Mouse (Mus musculus): Measurements from ENCODE around the gene Lum.
A peak's percentile ranks its signal among the peaks of the same experiment; 100 is the strongest.

Lum gene

DNA sequence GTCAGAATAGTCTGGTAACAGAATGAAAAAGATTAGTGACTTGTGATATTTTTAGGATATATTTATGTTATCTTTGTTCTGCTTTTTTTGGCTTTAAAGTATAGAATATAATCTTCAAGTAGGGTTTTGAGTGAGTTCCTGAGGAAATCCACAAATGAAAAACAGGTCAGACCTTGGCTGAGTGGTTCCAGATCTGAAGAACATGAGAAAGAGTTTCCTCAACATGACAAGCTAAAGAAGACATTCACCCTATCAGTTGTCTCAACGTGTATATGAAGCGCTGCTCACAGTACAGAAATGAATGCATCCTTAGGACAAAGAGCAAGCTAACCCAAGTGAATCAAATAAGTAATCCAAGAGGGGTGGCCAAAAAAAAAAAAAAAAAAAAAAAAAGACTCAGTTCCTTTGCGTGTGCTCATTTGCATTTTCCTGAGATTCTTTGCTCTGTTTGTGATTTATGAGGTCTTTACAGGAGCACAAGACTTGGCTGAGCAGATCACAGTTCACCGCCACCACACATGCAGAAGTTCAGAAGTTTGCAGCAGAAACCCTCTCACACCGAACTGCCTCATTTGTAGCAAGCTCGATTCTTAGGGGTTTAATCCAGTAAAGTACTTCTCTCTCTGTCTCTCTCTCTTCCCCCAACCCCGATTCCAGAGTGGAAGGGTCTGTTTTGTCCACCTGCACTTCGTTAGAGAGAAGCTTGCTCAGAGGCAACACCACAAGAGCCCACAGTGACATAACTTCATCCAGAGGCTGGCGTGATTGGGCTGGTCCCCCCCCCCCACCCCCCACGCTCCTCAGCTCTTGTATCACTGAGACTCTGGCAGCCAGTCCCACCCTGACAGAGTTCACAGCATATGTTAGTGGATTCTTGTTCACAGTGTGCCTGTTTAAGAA, at the start of gene Lum:
Lum (plus strand) TSS at position 172 of the 900 bp plus-strand sequence.
- DNase-seq (ENCODE audit: low spot score): no peak

DNA sequence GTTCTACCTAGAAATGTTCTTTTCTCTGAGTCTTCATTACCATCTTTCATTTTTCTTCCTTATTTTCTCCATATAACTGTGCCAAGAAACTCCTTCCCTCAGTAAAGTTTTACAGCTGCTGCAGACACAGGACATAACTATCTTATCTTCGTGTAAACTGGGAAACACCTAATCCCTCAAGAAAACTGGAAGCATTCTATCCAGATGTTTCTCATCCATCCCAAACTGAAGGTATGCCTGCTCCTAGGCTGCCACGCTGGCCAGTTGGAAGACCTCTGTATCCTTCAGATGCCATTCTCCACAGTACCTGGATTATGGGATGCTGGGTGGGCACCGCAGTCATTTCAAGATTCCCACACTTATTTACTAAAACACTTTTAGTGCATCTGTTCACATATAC, 41.6 kb upstream of the Lum start:
- DNase-seq (ENCODE audit: low spot score): no peak

DNA sequence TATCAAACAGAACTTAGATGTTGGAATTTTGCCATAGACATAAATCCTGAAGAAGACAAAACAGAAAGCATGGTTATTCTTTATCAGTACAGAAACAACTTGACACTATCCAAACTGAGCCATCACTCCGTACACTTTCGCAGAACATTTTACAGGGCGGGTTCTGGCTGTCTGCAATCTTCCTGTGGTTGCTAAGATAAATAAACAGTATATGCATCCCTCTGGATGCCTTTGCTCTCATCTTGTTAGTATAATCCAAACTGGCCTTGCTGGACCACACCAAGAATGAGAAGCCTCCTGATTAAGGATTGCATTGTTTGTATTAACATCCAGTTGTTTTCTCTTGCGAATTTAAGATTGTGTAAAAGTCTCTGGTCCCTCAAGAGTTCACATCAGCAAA, 29.2 kb upstream of the Lum start:
- DNase-seq (ENCODE audit: low spot score): no peak

DNA sequence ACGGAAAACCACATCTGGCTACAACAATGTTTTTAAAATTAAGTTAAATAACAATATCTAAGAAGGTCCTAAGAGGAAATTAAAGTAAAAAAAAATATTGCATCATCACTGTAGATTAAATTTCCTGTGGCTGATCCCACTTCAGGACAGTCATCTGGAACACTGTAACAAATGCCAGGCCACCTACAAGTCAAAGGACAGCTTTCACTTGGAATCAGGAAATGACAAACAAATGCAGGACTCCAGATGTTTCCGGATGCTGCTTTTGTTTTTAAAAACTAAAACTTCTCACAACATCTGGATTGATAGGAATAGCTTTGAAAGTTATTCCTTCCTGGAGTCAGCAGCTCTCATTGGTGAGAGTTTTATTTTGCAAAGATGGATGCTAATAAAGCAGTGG, 28.0 kb upstream of the Lum start:
- peak; percentile 73 for DNase-seq (ENCODE audit: low spot score)

DNA sequence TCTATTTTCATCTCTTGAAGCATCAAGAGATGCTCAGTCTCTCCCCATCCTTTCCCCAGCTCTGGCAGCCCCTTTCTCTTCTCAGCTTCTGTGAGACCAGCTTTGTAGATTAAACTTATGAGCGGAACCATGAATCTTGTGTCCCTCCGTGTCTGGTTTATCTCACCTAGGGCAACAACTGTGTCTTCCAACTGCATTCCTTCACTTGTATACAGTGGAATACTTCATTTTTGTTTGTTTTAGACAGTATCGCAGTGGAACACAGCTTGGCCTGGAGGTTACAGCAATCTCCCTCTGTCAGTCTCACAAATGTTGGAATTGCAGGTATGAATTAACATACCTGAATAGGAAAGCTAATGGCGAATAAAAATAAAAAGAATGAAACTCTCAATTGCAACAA, 26.7 kb upstream of the Lum start:
- no peak for DNase-seq (ENCODE audit: low spot score)

DNA sequence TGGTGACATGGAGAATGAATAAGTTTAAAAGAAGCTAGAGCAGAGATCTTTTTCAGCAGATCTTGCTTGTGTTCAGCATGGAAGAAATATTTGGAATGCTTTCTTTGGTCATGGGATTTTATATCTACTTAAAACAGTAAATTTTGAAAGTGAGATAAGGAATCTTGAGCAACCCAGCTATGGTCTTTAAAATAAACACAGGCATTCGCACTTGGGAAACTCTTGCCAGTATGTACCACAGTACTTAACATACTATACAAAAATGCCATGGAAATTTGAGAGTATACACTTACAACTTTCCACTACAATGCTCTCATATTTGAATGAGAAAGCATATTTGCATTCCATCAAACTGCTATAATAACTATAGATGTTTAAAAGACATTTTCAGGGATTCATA, 17.2 kb upstream of the Lum start:
- no peak for DNase-seq (ENCODE audit: low spot score)

DNA sequence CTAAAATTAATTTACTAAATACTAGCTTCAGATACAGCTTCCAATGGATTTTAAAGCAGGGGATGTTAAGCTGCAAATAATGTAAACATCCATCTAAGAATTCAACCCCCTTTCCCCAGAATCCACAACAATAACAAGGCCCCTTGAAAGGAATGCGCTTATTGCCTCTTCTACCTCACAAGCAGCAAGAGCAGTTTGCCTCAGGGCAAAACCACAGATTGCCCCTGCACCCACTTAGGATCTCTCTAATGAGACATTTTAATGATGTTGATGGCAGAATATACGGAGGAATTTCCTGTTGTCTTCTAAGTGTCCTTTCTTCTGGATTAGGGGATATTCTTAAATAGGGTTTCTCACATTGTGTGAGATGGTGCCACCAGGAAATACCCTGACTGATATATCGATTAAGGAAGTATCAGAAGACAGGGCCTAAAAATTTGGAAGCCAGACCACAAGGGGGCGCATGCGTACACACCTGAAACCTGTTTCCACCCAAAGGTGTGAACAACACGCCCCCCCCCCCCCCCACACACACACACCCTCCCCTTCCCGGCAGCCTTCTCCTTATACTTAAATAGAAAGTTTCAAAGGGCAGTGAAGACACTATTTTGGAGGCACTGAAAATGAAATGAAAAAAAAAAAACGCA, 2.7 kb downstream of the Lum start:
- DNase-seq (ENCODE audit: low spot score): no peak

DNA sequence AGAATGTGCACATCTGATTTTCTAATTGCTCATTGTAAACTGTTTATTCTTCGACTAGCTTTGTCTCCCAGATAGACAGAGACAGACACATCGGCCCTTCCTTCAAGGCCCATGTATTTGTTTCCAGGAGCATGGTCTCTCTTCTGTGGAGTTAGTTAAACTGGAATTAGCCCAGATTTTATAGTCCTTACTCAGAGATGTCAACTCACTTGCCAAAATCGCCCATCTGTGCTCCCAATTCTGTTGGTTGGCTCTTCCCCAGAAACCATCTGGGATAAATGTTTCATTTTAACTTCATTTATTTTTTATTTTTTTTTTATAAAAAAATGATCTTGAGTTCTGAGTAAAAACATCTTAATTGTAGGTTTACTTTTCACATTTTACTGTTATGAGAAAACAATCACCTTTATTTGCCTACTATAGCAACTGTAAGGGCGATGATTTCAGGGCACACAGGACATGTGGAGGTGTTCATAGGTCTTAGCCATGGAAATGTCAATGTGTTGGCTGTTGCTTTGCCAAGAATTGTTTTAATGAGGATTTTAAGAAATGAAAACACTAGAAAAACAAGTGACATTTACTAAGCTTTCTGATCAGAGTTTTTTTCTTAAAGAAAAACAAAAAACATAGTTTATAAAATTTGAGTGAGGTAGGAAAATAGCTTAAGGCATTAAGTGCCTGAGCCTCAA, 17.8 kb downstream of the Lum start:
- no peak for DNase-seq (ENCODE audit: low spot score)

DNA sequence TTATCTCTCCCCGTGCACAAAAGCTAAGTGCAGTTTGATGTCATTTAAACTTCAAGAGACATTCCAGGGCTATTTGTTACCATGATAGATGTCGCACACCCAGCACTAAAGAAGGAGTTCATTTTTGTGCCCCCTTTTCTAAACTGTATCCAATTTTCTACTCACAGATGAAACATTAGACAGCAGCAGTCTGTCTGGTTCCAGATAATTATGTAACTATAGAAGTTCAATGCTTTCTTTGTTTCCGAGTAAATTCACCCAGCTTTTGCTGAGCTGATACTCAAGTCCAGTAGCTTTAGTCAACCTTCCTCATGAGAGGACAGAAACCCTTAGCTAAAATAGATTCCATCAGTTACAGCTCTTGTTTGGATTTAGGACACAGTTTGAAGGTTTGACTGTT, 19.2 kb downstream of the Lum start:
- DNase-seq (ENCODE audit: low spot score): no peak

DNA sequence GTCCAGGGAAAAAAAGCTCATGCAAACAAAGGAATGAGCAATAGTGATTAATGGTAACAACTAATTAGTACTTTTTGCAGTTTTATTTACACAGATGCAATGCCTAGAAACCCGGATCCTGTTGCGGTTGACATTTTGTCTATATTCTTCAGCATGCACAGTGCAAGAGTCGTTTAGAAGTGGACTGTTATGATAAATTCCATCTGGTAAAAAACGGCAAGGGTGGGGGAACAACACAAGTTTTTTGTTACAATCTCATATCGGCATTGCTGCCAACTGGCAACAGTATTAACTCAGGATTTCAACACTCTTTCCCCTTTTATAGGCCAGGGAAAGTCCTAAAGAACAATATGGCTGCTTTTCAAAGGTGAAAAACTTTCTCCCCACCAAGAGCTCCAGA, 22.2 kb downstream of the Lum start:
- no peak for DNase-seq (ENCODE audit: low spot score)

DNA sequence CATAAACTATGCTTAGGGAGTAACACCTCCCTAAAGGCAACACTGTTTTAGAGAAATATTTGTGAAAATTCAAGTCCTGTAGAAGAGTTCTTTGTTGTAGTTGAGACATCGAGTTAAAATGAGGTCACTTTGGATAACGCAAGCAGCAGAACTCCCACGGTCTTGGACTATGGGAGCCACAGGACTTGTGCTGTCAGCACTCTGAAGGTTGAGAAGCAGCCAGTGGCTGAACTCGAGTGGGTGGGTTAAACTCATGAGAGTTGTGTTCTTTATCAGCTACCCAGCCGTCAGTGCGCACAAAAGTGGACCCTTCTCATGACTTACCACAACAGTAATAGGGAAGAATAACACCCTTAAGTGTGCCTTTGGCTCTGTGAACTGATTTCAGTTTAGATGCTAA, 24.6 kb downstream of the Lum start:
- DNase-seq (ENCODE audit: low spot score): no peak

DNA sequence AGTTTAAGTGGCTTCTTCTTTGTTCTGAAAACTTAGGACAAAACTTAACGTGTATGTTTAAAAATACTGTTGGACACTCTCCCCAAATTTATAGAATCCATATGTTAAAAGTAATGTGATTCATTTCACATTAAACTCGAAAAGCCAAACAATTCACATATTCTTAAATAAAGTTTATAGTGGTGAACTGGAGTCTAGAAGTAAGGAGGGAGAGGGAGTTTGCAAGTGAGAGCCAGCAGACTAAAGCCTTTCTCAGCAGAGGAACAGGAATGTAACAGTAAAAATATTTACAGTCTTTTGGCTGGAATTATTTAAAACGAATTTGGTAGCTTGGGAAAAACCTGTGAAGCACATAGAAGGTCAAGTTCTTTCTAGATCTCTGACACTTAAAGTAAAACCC, 26.1 kb downstream of the Lum start:
- no peak for DNase-seq (ENCODE audit: low spot score)

DNA sequence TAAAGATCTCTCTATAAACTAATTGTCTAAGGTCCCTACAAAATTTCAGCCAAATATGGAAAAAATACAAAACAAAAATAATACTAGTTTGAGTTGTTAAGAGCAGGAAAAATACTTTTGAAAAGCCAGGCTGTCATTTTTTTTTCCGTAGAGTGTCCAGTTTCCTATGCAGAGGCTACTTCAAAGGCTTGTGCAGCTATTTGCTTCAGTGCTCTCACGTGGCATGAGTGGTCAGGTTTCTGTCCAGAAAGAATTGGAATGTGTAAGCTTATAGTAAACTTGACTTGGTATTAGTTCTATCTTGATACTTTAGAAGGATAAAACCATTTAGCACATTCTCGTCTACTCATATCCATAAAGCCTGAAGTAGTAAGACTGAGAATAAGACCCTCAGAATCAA, 26.8 kb downstream of the Lum start:
- DNase-seq (ENCODE audit: low spot score): no peak

DNA sequence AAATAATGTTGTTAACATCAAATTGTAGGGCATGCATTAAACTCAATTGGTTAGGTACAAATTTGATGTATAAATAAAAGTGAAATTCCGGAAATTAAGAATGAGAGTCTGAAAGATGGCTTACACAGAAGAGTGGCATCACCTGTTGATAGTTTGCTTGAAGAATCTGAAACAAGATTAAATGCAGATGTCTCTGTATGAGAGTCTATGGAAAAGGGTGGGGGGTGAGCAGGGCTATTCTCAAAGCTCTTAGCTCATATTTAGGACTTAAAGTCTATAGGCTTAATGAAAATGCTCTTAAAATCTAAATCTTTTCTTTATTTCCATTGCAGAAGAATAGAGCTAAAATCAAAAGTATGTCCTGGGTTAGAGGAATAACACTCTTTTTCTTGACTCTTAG, 30.8 kb downstream of the Lum start:
- DNase-seq (ENCODE audit: low spot score): no peak

DNA sequence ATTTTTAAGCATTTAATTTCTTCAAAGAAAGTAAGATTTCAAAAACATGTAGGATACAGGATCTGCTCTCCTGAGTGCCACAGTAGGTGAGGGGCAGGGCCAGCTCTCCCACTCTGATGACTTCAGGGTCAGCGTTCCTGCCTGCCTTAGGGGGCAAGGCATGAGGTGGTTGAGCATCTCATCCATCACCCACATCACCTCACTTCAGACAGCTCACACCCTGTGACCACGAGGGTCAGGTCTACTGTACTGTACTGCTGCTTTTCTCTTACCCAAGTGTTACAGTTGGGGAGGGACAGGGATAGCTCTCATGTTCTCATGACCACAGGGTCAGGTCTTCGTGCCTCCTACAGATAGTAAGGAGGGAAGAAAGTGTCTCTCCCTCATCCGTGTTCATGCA, 36.8 kb downstream of the Lum start:
- DNase-seq (ENCODE audit: low spot score): no peak

DNA sequence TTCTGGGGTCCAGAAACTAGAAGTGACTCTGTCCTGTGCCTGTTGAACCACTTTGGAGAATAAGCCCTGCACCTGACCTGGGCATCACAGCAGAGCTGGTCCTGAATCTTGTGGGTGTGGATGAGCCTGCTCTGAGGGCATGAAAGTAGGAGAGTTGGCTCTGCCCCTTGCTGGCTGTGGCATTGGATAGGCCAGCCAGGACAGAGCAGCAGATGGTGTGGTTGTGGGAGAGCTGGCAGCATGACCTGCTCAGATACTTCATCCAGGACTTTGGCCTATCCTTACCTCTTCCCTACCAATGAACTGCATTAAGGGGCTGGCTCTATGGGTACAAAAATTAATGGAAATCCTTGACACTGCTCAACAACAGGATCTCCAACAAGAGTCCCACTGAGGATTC, 38.3 kb downstream of the Lum start:
- no peak for DNase-seq (ENCODE audit: low spot score)

DNA sequence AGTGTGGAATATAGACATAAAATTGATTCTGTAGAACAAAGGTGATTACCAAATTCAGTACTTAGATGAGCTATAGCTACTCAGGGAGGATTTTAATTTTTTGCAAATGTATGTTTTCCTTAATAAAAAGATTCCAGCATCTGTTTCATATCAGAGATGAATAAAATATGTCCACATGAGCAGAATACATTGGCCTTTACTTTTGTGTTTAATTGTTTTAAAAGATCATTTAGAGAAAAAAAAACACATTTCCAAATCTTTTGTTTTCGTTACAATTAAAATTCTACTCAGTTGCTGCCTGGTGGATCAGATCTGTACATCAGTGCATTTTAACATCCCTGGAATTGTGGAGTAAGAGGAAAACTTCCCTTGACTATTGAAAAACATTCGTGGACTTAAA, 41.7 kb downstream of the Lum start, which contains the start of gene Kera:
Kera (plus strand) TSS at position 301 of the 400 bp plus-strand sequence.
- no peak for DNase-seq (ENCODE audit: low spot score)

All from MN1 (cell line).